In the genomic region with DNA sequence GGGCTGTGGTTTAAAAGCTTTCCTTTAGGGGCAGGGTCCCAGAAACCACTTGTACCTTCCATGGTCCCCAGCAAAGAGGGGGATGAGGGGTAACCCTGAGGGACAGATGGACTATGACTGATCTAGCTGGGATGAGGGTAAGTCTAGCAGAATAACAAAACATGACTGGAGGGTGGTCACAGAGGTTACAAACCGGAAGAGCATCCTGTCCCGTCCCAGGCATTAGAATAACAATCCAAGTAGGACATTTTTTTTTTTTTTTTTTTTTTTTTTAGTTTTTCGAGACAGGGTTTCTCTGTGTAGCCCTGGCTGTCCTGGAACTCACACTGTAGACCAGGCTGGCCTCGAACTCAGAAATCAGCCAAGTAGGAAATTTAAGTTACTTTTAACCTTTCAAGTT, we compare ENCODE assay signal across 1 mouse cellular context.
TF ChIP-seq lines count a peak whose summit lies in the region.

No protein-coding gene starts in this region.

TF ChIP-seq in ES-E14, 5 proteins besides CTCF, POLR2A, EP300 and RAD21:
- TF ChIP-seq ZC3H11A (IDR thresholded peaks at IDR 0.05; ENCODE audit: borderline replicate concordance, low read depth, low read length) (no peak), CHD2 (IDR thresholded peaks at IDR 0.05; ENCODE audit: low read depth, low read length) (no peak), HCFC1 (IDR thresholded peaks at IDR 0.05; ENCODE audit: borderline replicate concordance, insufficient read depth, low read length) (no peak), MAFK (IDR thresholded peaks at IDR 0.05; ENCODE audit: insufficient read depth, low read depth, low read length) (no peak), ZNF384 (IDR thresholded peaks at IDR 0.05; ENCODE audit: low read depth, low read length) (peak; percentile 85)
